Mouse (Mus musculus) c-Kit-positive CD71-positive TER-119-positive erythroid progenitor cells, embryonic 14.5 days (primary cell): ENCODE results near the gene Tppp.
"Not testable (repeated sequence)": the region's sequence is repeated elsewhere in the genome, so short reads cannot be mapped to it uniquely, and the experiment has no call there.

Experiments
- DNase-seq: peaks from one replicate; pipeline ENCODE4 v3.0.0-alpha.2; 2013; ENCODE audit warnings: low spot score

The Tppp gene

GRCm38 (mm10) chr13:74008948-74009718 is at the start of gene Tppp:
Gene Tppp, plus strand, starts transcription at chr13:74009407.
- DNase-seq = peak; percentile 88

- DNase-seq = no peak
Observed at GRCm38 (mm10) chr13:73960117-73960652, 49.0 kb upstream of the Tppp start.

GRCm38 (mm10) chr13:73961177-73961576 is 48.0 kb upstream of the Tppp start:
- no peak for DNase-seq

- DNase-seq = no peak
Observed at GRCm38 (mm10) chr13:73963551-73963950, 45.7 kb upstream of the Tppp start, which contains the start of gene Zdhhc11. Gene Zdhhc11, plus strand, starts transcription at chr13:73963851.

GRCm38 (mm10) chr13:73970545-73971448 is 38.4 kb upstream of the Tppp start:
- peak; percentile 50 for DNase-seq

- DNase-seq = no peak
Observed at GRCm38 (mm10) chr13:73974523-73974922, 34.7 kb upstream of the Tppp start.

GRCm38 (mm10) chr13:73976935-73977334 is 32.3 kb upstream of the Tppp start:
- DNase-seq = no peak

GRCm38 (mm10) chr13:73990325-73990724 is 18.9 kb upstream of the Tppp start:
- DNase-seq = peak; percentile 30

- DNase-seq = peak; percentile 65
Observed at GRCm38 (mm10) chr13:73990761-73991160, 18.4 kb upstream of the Tppp start.

- no peak for DNase-seq
Observed at GRCm38 (mm10) chr13:73991267-73991666, 17.9 kb upstream of the Tppp start.

GRCm38 (mm10) chr13:73996456-73996855 is 12.8 kb upstream of the Tppp start:
- no peak for DNase-seq

GRCm38 (mm10) chr13:74000519-74000918 is 8.7 kb upstream of the Tppp start:
- no peak for DNase-seq

- no peak for DNase-seq
Observed at GRCm38 (mm10) chr13:74000961-74001360, 8.2 kb upstream of the Tppp start.

- DNase-seq = no peak
Observed at GRCm38 (mm10) chr13:74001492-74001891, 7.7 kb upstream of the Tppp start.

GRCm38 (mm10) chr13:74006881-74007280 is 2.3 kb upstream of the Tppp start:
- not testable (repeated sequence) for DNase-seq

- DNase-seq = not testable (repeated sequence)
Observed at GRCm38 (mm10) chr13:74008216-74008615, 991 bp upstream of the Tppp start.

GRCm38 (mm10) chr13:74009791-74010614 is 796 bp downstream of the Tppp start:
- DNase-seq = no peak

- DNase-seq = no peak
Observed at GRCm38 (mm10) chr13:74010678-74011077, 1.5 kb downstream of the Tppp start.

GRCm38 (mm10) chr13:74015908-74016307 is 6.7 kb downstream of the Tppp start:
- DNase-seq = no peak

- no peak for DNase-seq
Observed at GRCm38 (mm10) chr13:74017426-74017825, 8.2 kb downstream of the Tppp start.

GRCm38 (mm10) chr13:74019006-74019405 is 9.8 kb downstream of the Tppp start:
- DNase-seq = not testable (repeated sequence)
